Mouse (Mus musculus): ENCODE measurements around the gene Ring1. TPM values are rescaled to one million over a fixed set of nuclear protein-coding genes. Genes with fewer than 3 reads are reported as not detected.

The Ring1 gene
- polyA plus RNA-seq, 1 experiment, result 38.4 TPM

DNA sequence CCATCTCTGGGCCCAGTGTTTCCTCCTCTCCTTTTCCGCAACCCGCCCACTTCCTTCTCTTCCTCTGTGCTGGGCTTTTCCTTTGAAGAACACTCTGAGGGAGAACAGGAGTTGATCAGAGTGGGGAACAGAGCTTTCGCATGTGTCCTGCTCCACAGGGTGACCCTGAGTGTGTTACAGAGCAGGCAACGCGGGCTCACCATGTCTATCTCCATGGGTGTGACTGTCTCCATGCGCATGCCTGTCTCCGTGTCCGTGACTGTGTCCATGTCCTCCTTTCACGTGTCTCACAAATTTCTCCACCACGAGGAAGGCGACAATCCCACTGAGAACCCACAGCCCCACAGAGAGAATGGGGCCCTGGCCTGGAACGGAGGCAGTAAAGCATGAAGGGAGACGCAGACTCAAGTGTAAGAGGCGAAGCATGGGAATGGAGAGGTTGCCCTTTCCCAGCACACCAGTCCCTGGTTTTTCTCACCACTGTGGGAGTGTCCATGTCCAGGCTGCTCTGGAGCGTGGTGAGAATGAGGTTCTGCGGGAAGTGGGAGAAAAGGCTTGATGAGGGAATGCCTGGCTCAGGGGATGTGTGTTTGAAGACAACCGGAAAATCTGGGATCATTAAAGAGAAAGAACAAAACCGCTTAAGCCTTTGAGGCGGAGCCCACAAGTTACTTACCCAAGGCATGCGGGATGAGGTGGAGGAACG, 5.6 kb upstream of the Ring1 start:
- no peaks in the 10 kb centered on the region for H3K36me3 ChIP-seq (ENCODE audit: control insufficient read depth, insufficient read depth, low read length)
- H3K4me3 ChIP-seq (ENCODE audit: control insufficient read depth, insufficient read depth, low read length), result peak overlapping the region; percentile 79; the same call in 1 of the 2 replicates
- DNase-seq, result no peak
- 89% methylated on average over 21 of the region's 21 CpGs for WGBS
- peaks cover 55% of the 10 kb centered on the region for H3K4me1 ChIP-seq (replicated peaks; ENCODE audit: control insufficient read depth, insufficient read depth, low read length)
- no peaks in the 10 kb centered on the region for H3K27me3 ChIP-seq (ENCODE audit: control insufficient read depth, insufficient read depth, low read length)
- H3K27ac ChIP-seq (ENCODE audit: control insufficient read depth, insufficient read depth, low read length), result no peak overlapping the region
- TF ChIP-seq CTCF (IDR thresholded peaks at IDR 0.05; ENCODE audit: borderline replicate concordance, control insufficient read depth, extremely low read depth, insufficient read depth, low read length, poor library complexity) (no peak), POLR2A (IDR thresholded peaks at IDR 0.05; ENCODE audit: control insufficient read depth, extremely low read depth, insufficient read depth, low read length, poor library complexity) (no peak)

DNA sequence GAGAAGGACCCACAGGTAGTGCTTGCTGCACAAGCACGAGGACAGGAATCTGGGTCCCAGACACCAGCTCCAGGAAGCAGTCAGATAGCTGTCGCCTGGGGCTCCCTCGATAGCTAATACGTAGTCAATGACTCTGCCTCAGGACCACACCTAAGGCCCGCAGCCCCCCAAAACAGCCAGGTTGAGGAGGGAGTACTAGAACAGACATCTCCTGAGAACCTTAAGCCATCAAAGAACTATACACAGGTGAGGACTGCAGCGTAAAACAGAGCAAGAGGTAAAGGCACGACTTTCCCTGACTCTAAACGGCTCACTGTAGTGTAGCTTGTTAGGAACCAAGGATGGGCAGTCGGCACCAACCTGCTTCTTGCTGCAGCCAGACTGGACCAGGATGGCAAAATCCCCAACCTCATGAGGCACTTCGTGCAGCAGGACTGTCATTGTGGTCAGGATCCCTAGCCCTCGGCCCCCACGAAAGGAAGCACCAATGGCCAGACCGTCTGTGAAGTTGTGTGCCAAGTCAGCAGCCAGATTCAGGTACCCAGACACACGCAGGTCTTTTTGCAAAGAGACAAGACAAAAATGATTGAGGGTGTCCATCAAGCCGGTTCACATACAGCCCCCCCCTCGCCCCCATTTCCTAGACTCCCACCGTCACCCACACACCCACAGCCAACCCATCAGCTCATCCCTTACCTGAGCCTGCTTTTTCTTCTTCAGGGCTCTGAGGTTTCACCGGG, 4.8 kb upstream of the Ring1 start:
- Histone ChIP-seq H3K4me1 (replicated peaks; ENCODE audit: control insufficient read depth, insufficient read depth, low read length) (peaks cover 56% of the 10 kb centered on the region), H3K27me3 (ENCODE audit: control insufficient read depth, insufficient read depth, low read length) (no peaks in the 10 kb centered on the region), H3K27ac (ENCODE audit: control insufficient read depth, insufficient read depth, low read length) (no peak overlapping the region), H3K36me3 (ENCODE audit: control insufficient read depth, insufficient read depth, low read length) (no peaks in the 10 kb centered on the region), H3K4me3 (ENCODE audit: control insufficient read depth, insufficient read depth, low read length) (no peak overlapping the region)
- DNase-seq, result no peak
- 84% methylated on average over 18 of the region's 18 CpGs for WGBS
- no peak for TF ChIP-seq CTCF (IDR thresholded peaks at IDR 0.05; ENCODE audit: borderline replicate concordance, control insufficient read depth, extremely low read depth, insufficient read depth, low read length, poor library complexity)
- no peak for TF ChIP-seq POLR2A (IDR thresholded peaks at IDR 0.05; ENCODE audit: control insufficient read depth, extremely low read depth, insufficient read depth, low read length, poor library complexity)

DNA sequence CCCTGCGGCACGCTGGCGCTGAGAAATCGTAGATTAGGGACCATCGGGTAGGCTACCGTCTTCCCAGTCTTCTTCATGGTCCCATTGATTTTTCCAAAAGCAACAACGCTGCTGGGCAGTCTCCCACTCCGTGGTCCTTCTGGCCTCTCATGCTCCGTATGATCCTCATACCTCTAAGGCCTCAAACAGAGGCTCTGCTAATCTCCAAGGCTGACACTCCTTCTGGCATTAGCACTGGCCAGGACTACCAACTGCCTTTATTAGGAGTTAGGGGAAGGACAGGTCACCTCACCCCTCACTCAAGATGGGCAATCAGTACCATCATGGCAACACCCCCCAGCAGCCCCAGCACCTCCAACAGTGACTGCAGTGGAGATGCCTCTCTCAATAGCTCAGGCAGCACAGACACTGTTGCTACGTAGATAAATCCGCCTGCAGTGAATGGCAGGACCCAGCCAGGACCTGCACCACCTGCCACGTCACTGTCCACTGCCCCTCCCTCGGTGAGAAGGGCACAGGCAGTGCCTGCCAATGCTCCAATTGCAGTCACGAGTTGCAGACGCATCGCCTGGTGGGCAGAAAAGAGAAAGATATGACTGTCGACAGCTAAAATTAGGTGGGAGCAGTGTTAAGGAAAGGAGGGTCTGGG, 4.1 kb upstream of the Ring1 start:
- no peak for TF ChIP-seq POLR2A (IDR thresholded peaks at IDR 0.05; ENCODE audit: control insufficient read depth, extremely low read depth, insufficient read depth, low read length, poor library complexity)
- TF ChIP-seq CTCF (IDR thresholded peaks at IDR 0.05; ENCODE audit: borderline replicate concordance, control insufficient read depth, extremely low read depth, insufficient read depth, low read length, poor library complexity), result no peak
- DNase-seq, result no peak
- no peak overlapping the region for H3K4me3 ChIP-seq (ENCODE audit: control insufficient read depth, insufficient read depth, low read length)
- no peak overlapping the region for H3K27ac ChIP-seq (ENCODE audit: control insufficient read depth, insufficient read depth, low read length)
- H3K27me3 ChIP-seq (ENCODE audit: control insufficient read depth, insufficient read depth, low read length), result no peaks in the 10 kb centered on the region
- H3K4me1 ChIP-seq (replicated peaks; ENCODE audit: control insufficient read depth, insufficient read depth, low read length), result peaks cover 61% of the 10 kb centered on the region
- WGBS, result 96% methylated on average over 17 of the region's 17 CpGs
- no peaks in the 10 kb centered on the region for H3K36me3 ChIP-seq (ENCODE audit: control insufficient read depth, insufficient read depth, low read length)

DNA sequence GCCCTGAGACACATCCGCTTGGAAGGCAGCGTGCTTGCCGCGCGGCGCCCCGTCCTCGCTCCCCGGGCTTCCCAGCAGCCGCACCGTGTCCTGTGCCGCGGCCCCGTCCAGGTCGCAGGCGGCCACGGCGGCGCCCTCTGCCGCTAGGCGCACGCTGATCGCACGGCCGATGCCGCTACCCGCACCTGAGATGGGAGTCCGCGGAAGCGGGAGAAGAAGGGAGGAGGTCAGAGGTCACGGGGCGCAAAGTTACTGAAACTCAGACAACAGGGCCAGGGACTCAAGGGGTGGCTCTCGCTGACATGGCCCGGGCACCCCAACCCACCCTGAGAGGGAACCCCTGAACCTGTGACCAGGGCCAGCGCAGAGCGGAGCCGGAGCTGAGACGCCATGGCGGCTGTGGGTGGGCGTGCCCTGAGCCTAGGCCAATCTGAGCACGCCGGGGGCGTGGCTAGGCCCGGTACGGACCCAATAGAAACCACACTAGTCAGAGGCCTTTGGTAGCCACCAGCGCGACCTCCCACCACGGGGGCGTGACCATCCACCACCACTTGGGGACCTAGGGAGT, 3.3 kb upstream of the Ring1 start, which contains the start of gene H2-Ke6:
H2-Ke6 (minus strand) TSS at position 405 of the 568 bp plus-strand sequence.
- Histone ChIP-seq H3K27ac (ENCODE audit: control insufficient read depth, insufficient read depth, low read length) (peak within 1 kb of the TSS; percentile 32), H3K4me3 (ENCODE audit: control insufficient read depth, insufficient read depth, low read length) (peak within 1 kb of the TSS; percentile 69), H3K4me1 (replicated peaks; ENCODE audit: control insufficient read depth, insufficient read depth, low read length) (peaks cover 53% of the 10 kb centered on the region), H3K27me3 (ENCODE audit: control insufficient read depth, insufficient read depth, low read length) (no peaks in the 10 kb centered on the region), H3K36me3 (ENCODE audit: control insufficient read depth, insufficient read depth, low read length) (no peaks in the 10 kb centered on the region)
- TF ChIP-seq CTCF (IDR thresholded peaks at IDR 0.05; ENCODE audit: borderline replicate concordance, control insufficient read depth, extremely low read depth, insufficient read depth, low read length, poor library complexity) (0 out of 2 replicates have a peak, but pooled peaks have one; percentile 9), POLR2A (IDR thresholded peaks at IDR 0.05; ENCODE audit: control insufficient read depth, extremely low read depth, insufficient read depth, low read length, poor library complexity) (peak; percentile 58; the same call in 1 of the 2 replicates)
- DNase-seq, result peak; percentile 92
- 2% methylated on average over 49 of the region's 49 CpGs for WGBS

DNA sequence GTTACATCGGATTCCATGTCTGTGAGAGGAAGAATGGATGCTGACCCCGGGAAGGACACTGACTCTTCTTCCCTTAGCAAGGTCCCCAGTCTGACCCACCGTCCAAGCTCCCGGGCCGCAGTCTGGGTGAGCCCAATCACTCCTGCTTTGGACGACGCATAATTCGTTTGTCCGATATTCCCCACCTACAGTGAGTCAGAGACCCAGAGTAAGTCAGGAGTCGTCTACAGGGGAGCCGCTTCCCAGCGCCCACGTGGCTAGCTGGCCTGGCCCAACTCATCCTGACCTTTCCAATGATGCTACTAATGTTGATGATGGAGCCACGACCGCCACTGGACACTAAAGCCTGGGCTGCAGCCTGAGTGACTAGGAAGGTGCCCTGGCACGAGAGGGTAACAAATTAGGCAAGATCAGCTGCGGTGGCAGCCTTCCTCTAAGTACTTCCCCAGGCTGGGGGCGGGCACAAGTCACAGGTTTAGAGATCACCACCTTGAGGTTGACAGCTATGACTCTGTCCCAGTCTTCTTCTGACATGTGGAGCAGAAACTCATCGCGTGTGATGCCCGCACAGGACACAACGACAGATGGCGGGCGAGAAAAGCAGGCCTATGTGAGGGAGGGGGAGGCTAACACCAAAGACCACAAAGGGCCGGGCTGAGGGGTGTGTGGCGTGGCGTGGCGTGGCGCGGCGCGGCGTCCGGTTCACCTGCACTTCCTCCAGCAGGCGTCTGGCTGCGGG, 2.6 kb upstream of the Ring1 start:
- TF ChIP-seq POLR2A (IDR thresholded peaks at IDR 0.05; ENCODE audit: control insufficient read depth, extremely low read depth, insufficient read depth, low read length, poor library complexity), result no peak
- TF ChIP-seq CTCF (IDR thresholded peaks at IDR 0.05; ENCODE audit: borderline replicate concordance, control insufficient read depth, extremely low read depth, insufficient read depth, low read length, poor library complexity), result no peak
- DNase-seq, result peak; percentile 58
- Histone ChIP-seq H3K4me1 (replicated peaks; ENCODE audit: control insufficient read depth, insufficient read depth, low read length) (peaks cover 48% of the 10 kb centered on the region), H3K27ac (ENCODE audit: control insufficient read depth, insufficient read depth, low read length) (peak overlapping the region; percentile 19), H3K36me3 (ENCODE audit: control insufficient read depth, insufficient read depth, low read length) (no peaks in the 10 kb centered on the region), H3K4me3 (ENCODE audit: control insufficient read depth, insufficient read depth, low read length) (peak overlapping the region; percentile 69), H3K27me3 (ENCODE audit: control insufficient read depth, insufficient read depth, low read length) (no peaks in the 10 kb centered on the region)
- 10% methylated on average over 29 of the region's 36 CpGs for WGBS

All from thymus, adult 2 months (tissue).